Mouse (Mus musculus) limb, embryonic 14.5 days (tissue): ENCODE measurements at regions not wholly inside any gene's neighbourhood (a gene's known extent, or its start where the extent isn't known, plus 50 kb on each side); places are given as distances from the start of the nearest gene placed in this dataset.

ENCODE experiments used
- ATAC-seq: fragments of 200-750 bp; cut with Nextera tagmentation; 2 replicates; pipeline ENCODE4 v1.8.0; 2017; ENCODE audit warnings: low read depth, moderate number of reproducible peaks, moderate TSS enrichment; ENCODE audit not compliant: low FRiP score
- DNase-seq: peaks from one replicate; pipeline ENCODE4 v3.0.0-alpha.2; 2015; ENCODE audit warnings: low spot score
- H3K27ac ChIP-seq: fragments of 300-500 bp; sonication (generic); replicated peaks from 2 replicates; pipeline ENCODE4 v1.5.1; 2014; ENCODE audit warnings: low read depth, mild to moderate bottlenecking, low read length, moderate library complexity, mixed read lengths
- H3K27me3 ChIP-seq: fragments of 300-500 bp; sonication (generic); 2 replicates; pipeline ENCODE4 v1.6.1; 2014; ENCODE audit warnings: low read length, mixed read lengths; ENCODE audit not compliant: control insufficient read depth, insufficient read depth
- H3K36me3 ChIP-seq: fragments of 300-500 bp; sonication (generic); 2 replicates; pipeline ENCODE4 v1.6.1; 2014; ENCODE audit warnings: mild to moderate bottlenecking, low read length, moderate library complexity, mixed read lengths; ENCODE audit not compliant: control insufficient read depth, insufficient read depth
- H3K4me1 ChIP-seq: fragments of 300-500 bp; sonication (generic); 2 replicates; pipeline ENCODE4 v1.6.1; 2014; ENCODE audit warnings: antibody characterized with exemption, low read length, mixed read lengths; ENCODE audit not compliant: control insufficient read depth, insufficient read depth
- H3K4me2 ChIP-seq: fragments of 300-500 bp; sonication (generic); replicated peaks from 2 replicates; pipeline ENCODE4 v1.6.1; 2014; ENCODE audit warnings: low read depth, mild to moderate bottlenecking, low read length, moderate library complexity; ENCODE audit not compliant: severe bottlenecking
- H3K4me3 ChIP-seq: fragments of 300-500 bp; sonication (generic); replicated peaks from 2 replicates; pipeline ENCODE4 v1.5.1; 2014; ENCODE audit warnings: low read length
- H3K9ac ChIP-seq: fragments of 300-500 bp; sonication (generic); 2 replicates; pipeline ENCODE4 v1.6.1; 2014; ENCODE audit warnings: mild to moderate bottlenecking, low read depth, low read length, moderate library complexity; ENCODE audit not compliant: severe bottlenecking
- H3K9me3 ChIP-seq: fragments of 300-500 bp; sonication (generic); 2 replicates; pipeline ENCODE4 v1.6.1; 2016; ENCODE audit warnings: low read length; ENCODE audit not compliant: control insufficient read depth
- POLR2A ChIP-seq: fragments of 200-500 bp; IDR thresholded peaks from 2 replicates; pipeline ENCODE4 v1.8.0; 2012; ENCODE audit warnings: inconsistent platforms, mild to moderate bottlenecking, moderate library complexity, borderline replicate concordance; ENCODE audit not compliant: insufficient read depth, insufficient read length; ENCODE audit errors: extremely low read depth
- WGBS: fragments of 180-500 bp; shearing (Covaris S2); extraction: QIAGEN DNeasy Blood & Tissue Kit; methylation state at CpG from one replicate; pipeline ENCODE4 v1.1.7; 2014; 5-methylcytosine and 5-hydroxymethylcytosine counted together

DNA sequence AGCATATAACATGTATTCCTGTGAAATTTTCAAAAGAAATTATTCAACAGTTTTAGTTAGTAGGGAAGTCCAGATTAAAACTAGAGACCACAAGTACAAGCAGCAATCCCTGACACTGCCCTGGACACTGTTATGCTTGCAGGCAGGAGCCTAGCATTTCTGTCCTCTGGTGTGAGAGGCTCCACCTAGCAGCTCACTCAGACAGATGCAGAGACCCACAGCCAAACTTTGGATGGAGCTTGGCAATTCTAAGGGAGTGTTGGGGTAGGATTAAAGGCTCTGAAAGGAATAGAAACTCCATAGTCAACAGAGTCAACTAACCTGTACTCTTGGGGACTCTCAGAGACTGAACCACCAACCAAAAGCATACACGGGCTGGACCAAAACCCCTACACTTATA is 509.8 kb downstream of the Flrt2 start:
- no peak for ATAC-seq
- Histone ChIP-seq H3K4me2 (no peak overlapping the region), H3K36me3 (no peaks in the 10 kb centered on the region), H3K27me3 (no peaks in the 10 kb centered on the region), H3K9me3 (no peaks in the 10 kb centered on the region), H3K4me1 (no peaks in the 10 kb centered on the region), H3K4me3 (no peak overlapping the region), H3K9ac (no peak overlapping the region), H3K27ac (no peak overlapping the region)
- no peak for TF ChIP-seq POLR2A
- no peak for DNase-seq
- WGBS = 95% methylated on average over 1 of the region's 1 CpGs

GRCm38 (mm10) chr12:96226446-96226845 is 534.4 kb downstream of the Flrt2 start:
- DNase-seq = no peak
- Histone ChIP-seq H3K4me2 (no peak overlapping the region), H3K27me3 (no peaks in the 10 kb centered on the region)

DNA sequence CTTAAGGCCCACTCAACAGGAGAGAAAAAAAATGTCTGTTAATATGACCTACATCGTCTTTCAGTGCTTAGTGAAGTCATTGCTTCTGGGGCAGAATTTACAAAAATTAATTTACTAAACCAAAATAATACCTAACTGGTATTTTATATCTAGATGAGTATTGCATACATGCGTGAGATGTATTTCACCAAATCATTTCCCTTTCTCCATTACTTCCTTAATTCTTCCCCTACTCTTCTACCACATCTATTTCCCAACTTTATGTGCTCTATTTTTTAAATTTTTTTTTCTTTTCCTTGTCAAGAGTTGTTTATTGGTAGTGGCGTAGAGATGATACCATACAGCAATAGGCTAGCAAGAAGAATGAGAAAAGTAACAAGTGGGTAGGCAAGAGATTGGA is 536.7 kb downstream of the Flrt2 start:
- H3K27ac ChIP-seq = no peak overlapping the region
- no peak for ATAC-seq
- no peaks in the 10 kb centered on the region for H3K27me3 ChIP-seq
- 89% methylated on average over 3 of the region's 3 CpGs for WGBS
- no peak overlapping the region for H3K4me3 ChIP-seq
- H3K4me2 ChIP-seq = no peak overlapping the region
- H3K36me3 ChIP-seq = no peaks in the 10 kb centered on the region
- TF ChIP-seq POLR2A = no peak
- no peaks in the 10 kb centered on the region for H3K4me1 ChIP-seq
- no peak for DNase-seq
- no peak overlapping the region for H3K9ac ChIP-seq
- H3K9me3 ChIP-seq = no peaks in the 10 kb centered on the region

More at GRCm38 (mm10) chr12:96226446-96226845, 534.4 kb downstream of the Flrt2 start:
- no peak for TF ChIP-seq POLR2A
- H3K4me1 ChIP-seq = no peaks in the 10 kb centered on the region
- H3K4me3 ChIP-seq = no peak overlapping the region
- no peaks in the 10 kb centered on the region for H3K36me3 ChIP-seq
- no peak for ATAC-seq
- 59% methylated on average over 1 of the region's 1 CpGs for WGBS
- H3K9me3 ChIP-seq = no peaks in the 10 kb centered on the region
- no peak overlapping the region for H3K9ac ChIP-seq
- H3K27ac ChIP-seq = no peak overlapping the region

GRCm38 (mm10) chr12:96235510-96235909 is 543.5 kb downstream of the Flrt2 start:
- DNase-seq = no peak
- H3K27ac ChIP-seq = no peak overlapping the region
- H3K4me2 ChIP-seq = no peak overlapping the region
- no peak for ATAC-seq
- H3K27me3 ChIP-seq = no peaks in the 10 kb centered on the region
- TF ChIP-seq POLR2A = no peak
- H3K36me3 ChIP-seq = no peaks in the 10 kb centered on the region
- WGBS = 93% methylated on average over 1 of the region's 1 CpGs
- H3K9me3 ChIP-seq = no peaks in the 10 kb centered on the region
- no peak overlapping the region for H3K9ac ChIP-seq
- H3K4me3 ChIP-seq = no peak overlapping the region
- H3K4me1 ChIP-seq = no peaks in the 10 kb centered on the region

DNA sequence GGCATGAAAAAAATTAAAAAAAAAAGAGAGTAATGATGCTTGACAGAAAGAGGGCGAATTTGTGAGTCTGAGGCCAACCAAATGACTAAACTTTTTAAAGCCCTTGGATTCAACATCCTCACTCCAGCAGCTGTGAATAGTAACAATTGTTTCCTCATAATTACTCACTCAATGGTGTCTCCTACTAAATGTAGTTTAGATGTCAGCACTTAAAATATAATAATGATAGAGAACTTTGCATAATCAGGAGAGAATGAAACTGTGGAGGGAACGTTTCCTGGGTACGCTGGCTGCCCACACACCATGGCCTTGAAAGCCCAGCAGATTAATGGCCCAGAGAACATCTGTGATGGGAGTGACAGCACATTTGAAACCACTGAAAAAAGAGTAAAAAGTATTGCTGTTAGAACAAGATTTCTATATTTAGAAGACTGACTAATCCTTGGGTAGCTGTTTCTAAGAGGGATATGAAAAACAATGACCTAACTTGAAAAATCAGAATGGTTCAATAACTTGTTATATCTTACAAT is 544.0 kb downstream of the Flrt2 start:
- Histone ChIP-seq H3K27me3 (no peaks in the 10 kb centered on the region), H3K36me3 (no peaks in the 10 kb centered on the region), H3K4me3 (no peak overlapping the region), H3K27ac (no peak overlapping the region), H3K4me2 (no peak overlapping the region), H3K9ac (no peak overlapping the region), H3K9me3 (no peaks in the 10 kb centered on the region), H3K4me1 (no peaks in the 10 kb centered on the region)
- 77% methylated on average over 3 of the region's 3 CpGs for WGBS
- DNase-seq = no peak
- ATAC-seq = no peak
- TF ChIP-seq POLR2A = no peak

DNA sequence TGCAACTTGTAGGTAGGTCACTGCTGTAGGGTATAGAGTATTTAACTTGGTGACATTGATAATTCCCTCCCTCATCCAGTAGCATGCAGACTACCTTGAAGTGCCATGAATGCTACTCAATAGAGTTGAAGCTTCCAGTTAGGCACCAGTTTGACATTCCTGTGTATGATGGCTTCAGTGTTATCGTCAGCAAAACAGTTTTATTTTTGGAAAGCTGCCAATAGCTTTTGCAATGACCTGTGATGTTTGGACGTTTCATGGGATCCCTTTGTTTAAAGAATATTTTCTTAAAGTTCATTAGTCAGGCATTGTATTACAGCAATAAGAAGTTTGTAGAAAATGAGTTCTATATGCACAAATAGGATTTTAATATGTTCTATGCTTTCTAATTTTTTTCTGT is 547.6 kb downstream of the Flrt2 start:
- no peak for TF ChIP-seq POLR2A
- WGBS = 46% methylated on average over 2 of the region's 2 CpGs
- Histone ChIP-seq H3K9me3 (no peaks in the 10 kb centered on the region), H3K4me1 (no peaks in the 10 kb centered on the region), H3K9ac (no peak overlapping the region), H3K36me3 (no peaks in the 10 kb centered on the region), H3K4me3 (no peak overlapping the region), H3K4me2 (no peak overlapping the region), H3K27ac (no peak overlapping the region), H3K27me3 (no peaks in the 10 kb centered on the region)
- DNase-seq = no peak
- ATAC-seq = no peak
